Mouse (Mus musculus) 3T3-L1 (cell line): ENCODE measurements at regions not wholly inside any gene's neighbourhood (a gene's known extent, or its start where the extent isn't known, plus 50 kb on each side); places are given as distances from the start of the nearest gene placed in this dataset.

Source experiments
- DNase-seq: peaks from one replicate; pipeline ENCODE4 v3.0.0-alpha.2; 2015; ENCODE audit warnings: low read depth, low spot score

GRCm38 (mm10) chr8:11909146-11909545 lies 68.9 kb downstream of the Tex29 start:
- no peak for DNase-seq

- no peak for DNase-seq
Observed at GRCm38 (mm10) chr8:11911639-11912450, 71.6 kb downstream of the Tex29 start.

DNA sequence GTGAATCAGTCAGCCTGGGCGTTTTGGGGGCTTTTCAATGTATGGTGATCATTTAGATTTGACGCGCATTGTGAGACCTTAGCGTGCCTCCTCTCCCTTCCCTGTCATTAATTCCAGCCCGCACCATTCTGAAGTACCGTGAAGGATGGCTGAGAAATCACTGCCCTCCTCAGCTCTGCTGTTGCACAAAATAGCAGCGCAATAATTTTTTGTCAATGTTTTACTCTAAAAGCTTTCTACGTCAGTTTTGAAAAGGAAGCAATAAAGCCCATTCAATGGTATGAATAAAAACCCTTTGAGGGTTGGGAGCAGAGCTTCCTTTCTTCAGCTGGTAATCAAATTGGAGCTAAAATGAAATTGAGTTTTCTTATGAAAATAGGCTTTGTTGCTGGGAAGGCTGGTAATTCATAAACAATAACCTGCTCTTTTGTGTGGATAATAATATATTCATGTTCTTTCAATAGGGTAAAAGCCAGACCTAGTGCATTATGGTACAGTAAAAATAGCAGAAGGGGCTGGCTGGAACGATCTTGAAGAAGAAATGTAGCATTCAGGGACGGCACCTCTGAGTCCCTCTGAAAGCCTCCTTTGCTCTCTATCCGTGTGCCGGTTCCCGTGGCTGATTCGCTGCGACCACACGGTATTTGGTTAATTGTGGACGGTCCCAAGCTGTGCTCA lies 72.3 kb downstream of the Tex29 start:
- no peak for DNase-seq

DNA sequence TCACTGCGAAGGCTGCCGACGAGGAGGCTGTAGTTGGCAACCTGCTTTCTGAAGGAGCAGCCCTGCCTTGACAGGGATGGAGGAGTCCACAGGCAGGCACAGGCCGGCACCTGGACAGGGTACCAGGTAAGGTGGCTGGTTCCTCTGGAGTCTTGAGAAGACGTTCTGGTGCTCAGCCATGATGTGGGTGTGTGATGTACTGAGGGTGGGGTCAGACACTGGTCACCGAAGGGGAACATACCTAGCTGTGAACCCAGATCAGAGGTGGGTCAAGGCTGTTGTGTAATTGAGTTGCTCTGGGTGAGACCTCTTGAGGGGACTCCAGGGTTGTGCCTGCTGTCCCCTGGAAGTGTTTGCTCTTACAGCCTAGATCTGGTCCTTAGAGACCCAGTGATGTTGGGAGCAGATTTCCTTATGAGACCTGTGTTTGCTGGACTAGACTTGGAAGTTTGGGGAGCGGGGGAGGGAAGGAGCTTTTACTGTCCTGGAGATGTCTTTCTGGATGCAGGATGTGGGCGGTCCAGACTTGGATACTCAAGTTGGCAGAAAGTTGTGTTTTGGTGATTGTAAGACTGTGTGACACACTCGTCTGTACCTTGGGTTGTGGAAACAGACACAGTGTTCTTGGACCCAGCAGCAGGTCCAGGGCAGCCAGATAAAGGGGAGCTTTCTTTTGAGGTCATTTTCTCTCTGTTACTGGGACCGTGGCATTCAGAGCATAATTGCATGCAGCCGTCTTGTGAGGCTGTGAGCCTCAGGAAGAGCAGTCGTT lies 73.0 kb downstream of the Tex29 start:
- DNase-seq: no peak

GRCm38 (mm10) chr8:11914131-11914530 lies 73.9 kb downstream of the Tex29 start:
- DNase-seq: no peak

- no peak for DNase-seq
Observed at GRCm38 (mm10) chr8:11914681-11915474, 74.6 kb downstream of the Tex29 start.

- DNase-seq: no peak
Observed at GRCm38 (mm10) chr8:11915721-11916120, 75.4 kb downstream of the Tex29 start.

DNA sequence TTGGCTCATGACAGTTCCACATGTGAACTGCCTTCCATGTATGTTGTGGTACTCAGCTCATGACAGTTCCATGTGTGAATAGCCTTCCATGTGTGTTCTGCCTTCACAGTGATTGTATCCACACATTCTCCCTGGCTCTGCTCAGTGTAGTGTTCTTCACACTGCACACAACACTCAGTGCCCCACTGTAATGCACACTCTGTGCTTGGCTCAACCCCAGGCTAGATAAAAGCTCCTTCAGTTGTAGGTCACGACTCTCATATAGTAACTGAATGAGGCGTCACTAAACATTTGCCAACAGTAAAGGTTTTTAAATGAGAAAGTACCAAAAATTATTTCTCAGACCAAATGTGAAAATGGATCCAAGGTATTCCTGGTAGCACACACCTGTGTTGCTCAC lies 79.6 kb downstream of the Tex29 start:
- DNase-seq: no peak

DNA sequence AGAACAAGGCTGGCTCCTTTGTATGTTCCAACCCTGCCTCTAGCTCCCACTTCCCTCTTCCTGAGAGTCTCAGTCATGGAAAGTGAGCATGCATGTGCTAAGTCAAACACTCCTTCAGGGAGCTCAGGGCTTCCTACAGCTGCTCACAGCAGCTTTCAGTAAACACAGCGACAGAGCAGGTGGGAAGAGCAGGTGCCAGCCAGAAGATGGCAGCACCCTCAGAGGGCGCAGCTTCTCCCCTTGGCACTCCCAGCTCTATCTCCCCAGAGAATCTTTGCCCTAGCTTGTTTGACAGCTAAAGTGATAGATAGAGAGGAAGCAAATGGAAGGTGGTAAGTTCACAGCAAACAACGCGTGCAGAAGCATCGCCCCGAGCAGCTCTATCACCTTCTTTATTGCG lies 82.8 kb downstream of the Tex29 start:
- DNase-seq: no peak

DNA sequence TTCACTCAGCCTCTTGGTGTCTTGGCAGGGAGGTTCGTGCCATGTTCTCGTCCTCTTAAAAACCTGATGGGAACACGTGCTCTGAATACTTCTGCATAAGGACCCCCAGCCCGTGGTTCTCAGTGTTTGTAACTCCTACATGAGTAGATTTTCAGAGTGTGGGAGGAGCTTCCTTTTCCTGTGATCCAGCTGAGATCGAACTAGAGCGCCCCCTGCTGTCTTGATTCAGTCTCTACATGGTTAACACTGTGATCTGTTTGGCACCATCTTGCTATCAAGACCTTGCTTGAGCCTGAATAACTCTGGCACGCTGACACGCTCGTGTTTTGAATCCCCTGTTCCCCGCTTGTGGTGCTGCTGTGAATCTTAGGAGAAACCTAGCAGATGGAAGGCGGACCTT lies 83.9 kb downstream of the Tex29 start:
- peak; percentile 74 for DNase-seq

GRCm38 (mm10) chr8:11942892-11943332 lies 102.6 kb downstream of the Tex29 start:
- peak; percentile 81 for DNase-seq

GRCm38 (mm10) chr8:11947766-11948165 lies 107.5 kb downstream of the Tex29 start:
- DNase-seq: no peak

GRCm38 (mm10) chr8:11956268-11956667 lies 116.0 kb downstream of the Tex29 start:
- no peak for DNase-seq

DNA sequence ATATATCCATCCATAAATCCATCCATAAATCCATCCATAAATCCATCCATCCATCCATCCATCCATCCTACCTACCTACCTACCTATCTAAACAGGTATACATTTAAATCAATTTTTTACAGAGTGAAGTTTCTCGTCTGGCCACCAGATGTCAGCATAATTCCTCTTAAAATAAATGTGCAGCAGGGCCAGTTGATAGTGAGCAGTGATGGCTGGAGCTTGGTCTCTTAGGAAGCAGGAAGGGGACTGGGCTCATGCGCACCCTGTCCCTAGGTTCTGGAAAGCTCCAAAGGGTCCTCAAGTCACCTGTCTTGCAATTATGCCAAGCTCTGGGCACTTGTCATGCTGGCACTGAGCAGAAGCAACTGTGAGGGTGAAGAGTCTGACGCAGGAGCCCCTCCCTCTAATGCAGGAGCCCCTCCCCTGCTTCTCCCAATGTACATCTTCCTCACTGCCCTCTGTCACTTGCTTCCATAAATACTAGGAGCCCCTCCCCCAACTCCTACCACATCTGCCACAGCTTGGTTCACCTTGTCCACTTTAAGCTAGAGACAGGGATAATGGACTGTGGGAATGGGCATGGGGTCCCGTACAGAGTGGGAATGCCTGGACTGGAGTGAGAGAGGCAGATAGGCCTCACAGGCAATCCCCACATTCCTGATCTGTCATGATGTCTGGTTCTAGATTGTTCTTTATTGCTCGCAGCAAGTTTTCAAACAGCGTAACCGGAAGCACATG lies 116.9 kb downstream of the Tex29 start:
- peak; percentile 72 for DNase-seq

- no peak for DNase-seq
Observed at GRCm38 (mm10) chr8:11958176-11958575, 117.9 kb downstream of the Tex29 start.

DNA sequence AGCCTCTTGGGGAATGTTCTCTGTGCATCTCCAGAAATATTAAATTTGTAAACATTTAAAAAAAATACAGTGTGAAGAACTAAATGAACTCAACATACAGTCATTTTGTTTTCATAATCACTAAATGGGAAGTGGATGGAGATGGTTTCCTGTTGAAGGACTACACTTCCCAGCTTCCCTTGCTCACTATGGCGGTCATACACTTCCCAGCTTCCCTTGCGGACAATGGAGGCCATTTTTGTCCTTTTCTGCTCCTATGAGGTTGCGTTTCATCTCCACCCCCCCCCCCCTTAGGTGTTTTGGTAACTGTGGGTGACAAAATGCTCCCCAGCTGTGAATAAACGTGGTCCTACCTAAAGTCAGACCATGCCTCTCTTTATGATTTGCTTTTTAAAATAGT lies 119.2 kb downstream of the Tex29 start:
- DNase-seq: peak; percentile 77

DNA sequence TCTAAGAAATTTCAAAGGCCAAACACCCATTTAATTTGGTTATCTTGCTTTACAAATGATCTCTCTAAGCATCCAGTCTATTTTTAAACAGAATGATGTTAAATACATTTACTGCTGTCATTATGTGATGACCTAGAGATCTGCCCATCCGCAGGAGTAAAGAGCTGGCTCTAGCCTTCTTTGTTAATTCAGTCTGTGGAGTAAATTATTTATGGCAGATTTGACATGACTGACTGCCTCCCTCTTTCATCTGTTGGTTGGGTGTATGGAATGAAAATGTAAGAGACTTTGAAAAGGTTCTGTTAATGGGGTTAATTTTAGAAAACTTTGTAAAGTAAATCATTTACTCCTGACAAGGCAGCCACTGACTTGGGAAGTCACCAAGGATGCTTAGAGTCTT lies 123.3 kb downstream of the Tex29 start:
- DNase-seq: no peak

DNA sequence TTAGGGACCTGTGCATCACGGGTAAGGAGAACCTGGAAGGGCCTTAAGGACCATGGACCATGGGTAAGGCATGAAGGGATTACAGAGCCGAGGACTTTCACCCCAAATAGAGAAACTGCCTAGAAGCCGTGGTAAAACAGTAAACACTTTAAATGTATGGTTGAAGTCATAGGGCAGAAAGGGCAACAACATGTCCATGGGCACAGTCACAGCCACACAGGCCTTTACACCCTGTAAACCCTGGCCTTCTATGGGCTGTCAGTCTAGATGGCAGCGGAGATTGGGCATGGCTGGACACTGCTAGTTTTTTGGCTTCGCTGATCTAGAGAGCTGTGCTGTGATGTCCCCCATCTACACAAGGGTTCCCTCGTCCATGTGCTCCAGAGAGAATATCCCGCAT lies 127.4 kb downstream of the Tex29 start:
- no peak for DNase-seq

GRCm38 (mm10) chr8:11970515-11970914 lies 130.2 kb downstream of the Tex29 start:
- no peak for DNase-seq

GRCm38 (mm10) chr8:11973436-11973835 lies 133.2 kb downstream of the Tex29 start:
- no peak for DNase-seq

GRCm38 (mm10) chr8:11977121-11977520 lies 136.8 kb downstream of the Tex29 start:
- no peak for DNase-seq
